Mouse (Mus musculus): ENCODE measurements around the gene Mettl22. TPM values are rescaled to one million over a fixed set of nuclear protein-coding genes. Genes with fewer than 3 reads are reported as not detected.

Gene Mettl22
- polyA plus RNA-seq, 2 experiments = 8.6 to 9.0 TPM

DNA sequence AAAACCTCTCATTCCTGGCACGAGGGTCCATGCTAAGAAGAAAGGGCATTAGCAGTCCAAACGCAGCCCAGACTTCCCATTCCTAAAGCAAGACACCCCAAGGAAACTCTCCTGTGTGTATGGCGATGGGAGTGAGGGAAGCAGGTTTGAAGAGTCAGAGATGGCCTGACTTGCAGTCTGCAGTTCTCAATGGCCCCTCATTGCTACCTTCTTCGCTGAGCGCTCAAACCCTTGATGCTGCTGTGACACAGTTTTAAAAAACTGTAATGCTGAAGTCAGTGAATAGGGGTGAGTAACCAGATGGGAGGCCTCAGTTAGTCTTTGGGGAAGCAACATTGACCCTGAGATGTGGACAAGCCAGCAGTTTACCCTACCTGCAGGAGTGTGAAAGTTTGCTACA, 44.9 kb upstream of the Mettl22 start:
- Histone ChIP-seq H3K27ac (no peak overlapping the region), H3K4me2 (ENCODE audit: low read depth) (no peak overlapping the region), H3K27me3 (ENCODE audit: control insufficient read depth, insufficient read depth, low read length) (peaks cover 22% of the 10 kb centered on the region), H3K9ac (replicated peaks) (no peak overlapping the region), H3K36me3 (replicated peaks; ENCODE audit: control insufficient read depth, insufficient read depth, low read depth) (no peaks in the 10 kb centered on the region), H3K9me3 (ENCODE audit: control insufficient read depth, low read length) (no peaks in the 10 kb centered on the region), H3K4me3 (ENCODE audit: insufficient read depth in 1 of 2, low read depth in 2 of 2, low read length in 2 of 2) (no peak overlapping the region), H3K4me1 (replicated peaks; ENCODE audit: control insufficient read depth in 2 of 2, insufficient read depth in 2 of 2, low read length in 1 of 2) (no peaks in the 10 kb centered on the region)
- WGBS (ENCODE audit: insufficient replicate concordance) = 47% methylated on average over 5 of the region's 5 CpGs
- no peak for DNase-seq (ENCODE audit: low read depth in 3 of 3, low spot score in 3 of 3)
- ATAC-seq (ENCODE audit: insufficient read depth) = no peak
- TF ChIP-seq EP300 (IDR thresholded peaks at IDR 0.05; ENCODE audit: low read depth) (no peak), CTCF (IDR thresholded peaks at IDR 0.05; ENCODE audit: low read depth) (no peak)

DNA sequence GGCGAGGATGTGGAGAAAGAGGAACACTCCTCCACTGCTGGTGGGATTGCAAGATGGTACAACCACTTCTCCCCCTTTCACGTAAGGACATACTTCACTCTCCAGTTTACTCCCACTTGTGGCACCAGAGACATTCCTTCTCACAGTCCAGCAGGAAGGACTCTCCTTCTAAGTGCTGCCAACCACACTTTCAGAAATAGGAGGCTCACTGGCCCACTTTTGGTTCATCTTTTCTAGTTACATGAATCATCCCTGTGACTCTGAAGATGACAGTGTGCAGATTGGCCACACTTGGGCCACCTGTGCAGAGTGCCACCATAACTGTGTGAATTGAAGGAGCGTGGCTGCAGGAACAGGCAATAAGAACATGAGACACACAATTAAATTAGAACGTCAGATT, 41.1 kb upstream of the Mettl22 start:
- Histone ChIP-seq H3K27ac (no peak overlapping the region), H3K36me3 (replicated peaks; ENCODE audit: control insufficient read depth, insufficient read depth, low read depth) (no peaks in the 10 kb centered on the region), H3K4me2 (ENCODE audit: low read depth) (no peak overlapping the region), H3K27me3 (ENCODE audit: control insufficient read depth, insufficient read depth, low read length) (peaks cover 15% of the 10 kb centered on the region), H3K9ac (replicated peaks) (no peak overlapping the region), H3K9me3 (ENCODE audit: control insufficient read depth, low read length) (no peaks in the 10 kb centered on the region), H3K4me1 (replicated peaks; ENCODE audit: control insufficient read depth in 2 of 2, insufficient read depth in 2 of 2, low read length in 1 of 2) (no peaks in the 10 kb centered on the region), H3K4me3 (ENCODE audit: insufficient read depth in 1 of 2, low read depth in 2 of 2, low read length in 2 of 2) (no peak overlapping the region)
- 53% methylated on average over 4 of the region's 4 CpGs for WGBS (ENCODE audit: insufficient replicate concordance)
- TF ChIP-seq EP300 (IDR thresholded peaks at IDR 0.05; ENCODE audit: low read depth) (no peak), CTCF (IDR thresholded peaks at IDR 0.05; ENCODE audit: low read depth) (no peak)
- DNase-seq (ENCODE audit: low read depth in 3 of 3, low spot score in 3 of 3) (no peak), ATAC-seq (ENCODE audit: insufficient read depth) (no peak)

DNA sequence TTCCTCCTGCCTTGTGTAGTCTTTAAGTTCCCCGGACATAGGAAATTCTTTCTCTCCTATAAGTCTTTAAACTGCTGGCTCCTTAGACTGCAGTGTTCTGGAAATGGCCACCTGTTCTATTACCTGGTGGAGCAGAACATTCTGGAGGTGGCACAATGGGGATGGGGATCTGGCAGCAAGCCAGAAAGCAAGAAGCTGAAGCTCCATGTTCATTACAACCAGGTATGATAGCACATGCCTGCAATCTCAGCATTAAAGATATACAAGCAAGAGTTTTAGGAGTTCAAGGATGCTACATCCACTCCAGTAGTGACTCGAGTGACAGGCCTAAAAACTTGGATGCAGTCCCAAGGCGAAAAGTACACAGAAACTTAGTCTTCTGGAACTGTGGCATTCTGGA, 38.0 kb upstream of the Mettl22 start:
- Histone ChIP-seq H3K4me1 (replicated peaks; ENCODE audit: control insufficient read depth in 2 of 2, insufficient read depth in 2 of 2, low read length in 1 of 2) (no peaks in the 10 kb centered on the region), H3K9ac (replicated peaks) (no peak overlapping the region), H3K27me3 (ENCODE audit: control insufficient read depth, insufficient read depth, low read length) (no peaks in the 10 kb centered on the region), H3K4me2 (ENCODE audit: low read depth) (no peak overlapping the region), H3K9me3 (ENCODE audit: control insufficient read depth, low read length) (no peaks in the 10 kb centered on the region), H3K27ac (no peak overlapping the region), H3K4me3 (ENCODE audit: insufficient read depth in 1 of 2, low read depth in 2 of 2, low read length in 2 of 2) (no peak overlapping the region), H3K36me3 (replicated peaks; ENCODE audit: control insufficient read depth, insufficient read depth, low read depth) (no peaks in the 10 kb centered on the region)
- ATAC-seq (ENCODE audit: insufficient read depth) = no peak
- no peak for TF ChIP-seq EP300 (IDR thresholded peaks at IDR 0.05; ENCODE audit: low read depth)
- TF ChIP-seq CTCF (IDR thresholded peaks at IDR 0.05; ENCODE audit: low read depth) = no peak
- no peak for DNase-seq (ENCODE audit: low read depth in 3 of 3, low spot score in 3 of 3)
- 46% methylated on average over 3 of the region's 3 CpGs for WGBS (ENCODE audit: insufficient replicate concordance)

DNA sequence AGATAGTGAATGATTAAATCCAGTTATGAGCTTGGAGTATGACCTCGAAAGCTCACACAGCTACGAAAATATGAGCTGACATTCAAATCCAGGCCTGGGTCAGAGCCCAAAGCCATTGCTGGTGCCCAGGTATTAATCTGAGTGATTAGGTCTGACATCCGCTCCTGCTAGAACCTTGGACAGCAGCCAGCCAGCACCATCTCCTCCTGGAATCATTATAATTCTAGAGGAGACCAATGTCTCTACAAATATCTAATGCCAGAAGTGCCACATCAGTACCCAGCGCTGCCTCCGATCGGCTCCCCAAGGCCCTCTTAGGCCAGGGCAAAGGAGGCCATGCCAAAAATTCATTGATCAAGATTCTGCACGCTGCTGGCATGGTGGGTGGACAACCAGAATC, 25.7 kb upstream of the Mettl22 start:
- no peak for ATAC-seq (ENCODE audit: insufficient read depth)

GRCm38 (mm10) chr16:8446256-8446655, 24.3 kb upstream of the Mettl22 start:
- Histone ChIP-seq H3K9me3 (ENCODE audit: control insufficient read depth, low read length) (no peaks in the 10 kb centered on the region), H3K4me2 (ENCODE audit: low read depth) (no peak overlapping the region), H3K27me3 (ENCODE audit: control insufficient read depth, insufficient read depth, low read length) (no peaks in the 10 kb centered on the region), H3K4me1 (replicated peaks; ENCODE audit: control insufficient read depth in 2 of 2, insufficient read depth in 2 of 2, low read length in 1 of 2) (no peaks in the 10 kb centered on the region), H3K27ac (no peak overlapping the region), H3K36me3 (replicated peaks; ENCODE audit: control insufficient read depth, insufficient read depth, low read depth) (no peaks in the 10 kb centered on the region), H3K4me3 (ENCODE audit: insufficient read depth in 1 of 2, low read depth in 2 of 2, low read length in 2 of 2) (no peak overlapping the region), H3K9ac (replicated peaks) (no peak overlapping the region)
- DNase-seq (ENCODE audit: low read depth in 3 of 3, low spot score in 3 of 3) (no peak), ATAC-seq (ENCODE audit: insufficient read depth) (no peak)
- TF ChIP-seq CTCF (IDR thresholded peaks at IDR 0.05; ENCODE audit: low read depth) (no peak), EP300 (IDR thresholded peaks at IDR 0.05; ENCODE audit: low read depth) (no peak)
- 66% methylated on average over 6 of the region's 6 CpGs for WGBS (ENCODE audit: insufficient replicate concordance)

More for the DNA sequence above, 25.7 kb upstream of the Mettl22 start:
- Histone ChIP-seq H3K27me3 (ENCODE audit: control insufficient read depth, insufficient read depth, low read length) (no peaks in the 10 kb centered on the region), H3K4me1 (replicated peaks; ENCODE audit: control insufficient read depth in 2 of 2, insufficient read depth in 2 of 2, low read length in 1 of 2) (no peaks in the 10 kb centered on the region), H3K4me2 (ENCODE audit: low read depth) (no peak overlapping the region), H3K36me3 (replicated peaks; ENCODE audit: control insufficient read depth, insufficient read depth, low read depth) (no peaks in the 10 kb centered on the region), H3K9ac (replicated peaks) (no peak overlapping the region), H3K27ac (no peak overlapping the region), H3K4me3 (ENCODE audit: insufficient read depth in 1 of 2, low read depth in 2 of 2, low read length in 2 of 2) (no peak overlapping the region), H3K9me3 (ENCODE audit: control insufficient read depth, low read length) (no peaks in the 10 kb centered on the region)
- WGBS (ENCODE audit: insufficient replicate concordance) = 63% methylated on average over 7 of the region's 7 CpGs
- no peak for TF ChIP-seq EP300 (IDR thresholded peaks at IDR 0.05; ENCODE audit: low read depth)
- no peak for TF ChIP-seq CTCF (IDR thresholded peaks at IDR 0.05; ENCODE audit: low read depth)
- DNase-seq (ENCODE audit: low read depth in 3 of 3, low spot score in 3 of 3) = no peak

All from liver, embryonic 14.5 days (tissue).